Mouse (Mus musculus) stomach, postnatal 0 days (tissue): ENCODE data around the gene Ubtf.

Experiments
- CTCF ChIP-seq: IDR thresholded peaks from 2 replicates; pipeline ENCODE4 v1.5.1; 2016; ENCODE audit warnings: antibody characterized with exemption, low read depth, mild to moderate bottlenecking, moderate library complexity
- EP300 ChIP-seq: optimal IDR thresholded peaks from 2 replicates; pipeline ENCODE3; 2016; ENCODE audit warnings: antibody characterized with exemption

DNA sequence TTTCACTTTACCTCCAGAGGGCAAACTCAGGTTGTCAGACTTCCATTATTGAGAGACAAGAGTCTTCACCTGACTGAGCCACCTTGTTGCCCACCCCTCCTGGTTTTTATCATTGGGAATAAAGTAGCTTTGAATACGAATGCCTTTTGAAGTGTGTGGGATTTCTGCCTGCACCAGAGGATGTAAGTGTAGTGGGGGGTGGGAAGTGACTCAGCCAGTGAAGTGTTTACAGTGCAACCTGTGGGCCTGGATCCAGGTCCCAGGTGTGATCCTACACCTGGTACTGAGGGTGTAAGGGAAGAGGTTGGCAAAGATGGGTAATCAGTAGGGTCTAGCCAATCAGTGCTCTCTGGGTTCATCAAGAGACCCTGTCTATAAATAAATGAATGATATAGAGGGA, 4.0 kb upstream of the Ubtf start:
- no peak for TF ChIP-seq EP300
- no peak for TF ChIP-seq CTCF
